Mouse (Mus musculus) spleen, postnatal 36 days (tissue): ENCODE measurements around the gene Klhl29.

Experiments
- DNase-seq, 2 experiments: peaks; one replicate each; pipeline ENCODE4 v3.0.0; 2022; ENCODE audit warnings: low spot score in 2 of 2, mixed read lengths in 1 of 2

Gene Klhl29

DNA sequence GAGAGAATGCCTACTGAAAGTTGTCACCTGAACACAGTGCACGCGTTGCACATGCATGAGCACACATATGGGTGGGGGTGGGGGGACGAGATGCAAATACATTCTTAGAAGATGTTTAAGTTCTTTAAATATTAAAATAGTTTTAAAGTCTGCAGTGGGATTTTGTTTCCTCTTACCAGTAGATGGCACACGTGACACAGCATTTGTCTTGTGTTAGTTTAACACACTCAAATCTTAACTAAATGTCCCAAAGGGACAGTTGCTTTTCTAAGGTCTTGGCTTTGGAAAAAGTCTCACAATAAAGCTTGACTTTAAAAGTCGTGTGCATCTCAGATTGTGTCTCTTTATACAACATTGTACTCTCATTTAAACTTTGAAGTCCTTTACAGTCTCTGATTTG, 346.4 kb downstream of the Klhl29 start:
- no peak for DNase-seq
